Mouse (Mus musculus) kidney, adult 8-10 months (tissue): ENCODE results near the gene Osbpl5.
A peak's percentile ranks its signal among the peaks of the same experiment; 100 is the strongest.
"Not testable (repeated sequence)": the region's sequence is repeated elsewhere in the genome, so short reads cannot be mapped to it uniquely, and the experiment has no call there.

ENCODE experiments used
- DNase-seq, 2 experiments: peaks; one replicate each; pipeline ENCODE4 v3.0.0; 2022

The Osbpl5 gene

GRCm38 (mm10) chr7:143696140-143696539, 60.6 kb downstream of the Osbpl5 start:
- peak in 1 of 2 experiments; percentile 54 for DNase-seq

- DNase-seq = no peak
Measured at GRCm38 (mm10) chr7:143694550-143694949, 62.2 kb downstream of the Osbpl5 start.

- no peak for DNase-seq
Measured at GRCm38 (mm10) chr7:143692746-143693510, 63.9 kb downstream of the Osbpl5 start.

DNA sequence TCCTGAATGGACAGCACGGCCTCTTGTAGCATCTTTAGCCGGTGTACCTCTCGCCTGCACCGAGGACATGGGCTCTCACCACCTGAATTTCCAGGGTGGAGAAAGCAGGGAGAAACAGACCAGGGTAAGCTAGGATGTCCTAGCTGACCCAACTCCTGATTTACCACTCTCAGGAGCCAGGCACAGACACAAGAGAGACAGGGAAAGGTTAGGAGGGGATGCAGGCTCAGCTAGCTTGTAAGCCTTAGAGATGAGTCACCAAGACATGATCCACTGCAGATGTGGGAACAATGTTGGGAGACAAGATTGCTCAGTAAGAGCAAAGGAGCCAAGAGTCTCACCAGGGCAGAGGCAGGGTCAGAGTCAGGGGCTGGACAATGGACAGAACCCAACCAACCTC, 64.9 kb downstream of the Osbpl5 start:
- DNase-seq = no peak

DNA sequence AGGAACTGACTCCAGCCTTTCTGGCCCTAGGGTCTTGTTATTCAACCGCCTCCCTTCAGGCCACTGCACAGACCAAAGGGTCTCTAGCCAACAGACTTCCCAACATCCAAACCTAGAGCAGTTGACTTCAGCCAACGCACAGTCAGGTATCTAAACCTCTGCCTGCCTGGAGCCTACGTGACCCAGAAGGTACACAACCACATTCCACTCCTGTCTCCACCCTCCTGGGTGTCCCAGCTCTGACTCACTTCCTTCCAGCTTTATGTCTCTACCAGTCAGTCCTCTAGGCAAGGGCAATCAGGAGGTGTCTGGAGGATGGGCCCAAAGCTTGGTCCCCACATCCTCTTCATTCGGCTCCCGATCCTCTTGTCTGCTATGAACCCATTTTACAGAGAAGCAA, 65.6 kb downstream of the Osbpl5 start:
- no peak for DNase-seq

- DNase-seq = no peak
Measured at GRCm38 (mm10) chr7:143689946-143690345, 66.8 kb downstream of the Osbpl5 start.

DNA sequence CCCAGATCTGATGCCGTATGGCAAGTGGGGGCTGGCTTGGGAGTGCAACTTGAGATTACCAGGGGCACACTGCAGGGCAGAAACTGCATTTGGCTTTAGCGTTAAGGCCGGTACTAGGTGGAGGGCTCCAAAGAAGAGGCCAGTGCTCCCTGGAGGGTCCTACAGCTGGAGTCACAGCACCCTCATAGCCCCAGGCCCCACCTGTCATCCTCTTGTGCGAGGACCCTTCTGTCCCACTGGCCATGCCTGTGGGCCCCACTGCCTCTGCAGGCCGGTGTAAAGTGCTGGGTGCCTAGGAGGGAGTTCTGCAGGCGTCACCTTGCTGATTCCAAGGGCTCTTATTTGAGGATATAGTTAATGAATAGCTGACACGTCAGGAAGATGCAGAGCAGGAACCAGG, 67.3 kb downstream of the Osbpl5 start:
- DNase-seq = no peak

- not testable (repeated sequence) for DNase-seq
Measured at GRCm38 (mm10) chr7:143686676-143687075, 70.1 kb downstream of the Osbpl5 start.

- DNase-seq = not testable (repeated sequence)
Measured at GRCm38 (mm10) chr7:143686191-143686590, 70.6 kb downstream of the Osbpl5 start.

DNA sequence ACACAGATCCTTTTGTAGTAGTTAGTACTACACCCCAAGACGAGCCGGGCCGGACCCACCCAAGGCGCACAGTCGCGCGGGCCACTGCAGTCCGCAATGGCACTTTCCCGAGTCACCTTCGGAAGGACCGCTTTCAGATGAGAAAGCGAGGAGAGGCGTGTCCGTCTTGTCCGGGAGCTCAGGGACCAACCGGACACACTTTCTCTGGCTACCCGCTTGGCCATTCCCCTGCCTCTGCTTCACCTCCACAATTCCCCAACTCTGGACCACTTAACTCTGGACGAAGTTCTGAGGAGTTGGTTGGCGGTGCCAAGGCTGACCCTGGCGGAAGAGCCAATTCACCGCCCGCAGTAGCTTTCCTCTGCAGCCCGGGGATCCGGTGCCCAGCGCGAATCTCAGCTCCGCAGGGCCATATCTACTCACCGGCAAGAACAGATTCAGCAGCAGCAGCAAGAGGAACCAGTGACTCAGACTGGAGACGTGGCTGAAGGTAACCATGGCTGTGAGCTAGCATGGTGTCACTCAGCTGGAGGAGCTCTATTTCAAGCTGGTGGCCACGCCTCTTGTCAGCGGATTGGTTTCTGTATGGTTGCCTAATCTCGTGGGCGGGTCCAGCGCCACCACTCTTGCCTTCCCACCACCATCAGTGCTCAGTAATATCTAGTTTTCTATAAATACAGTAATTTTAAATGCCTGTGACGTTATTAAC, 71.3 kb downstream of the Osbpl5 start, which contains the start of gene Tnfrsf23:
Gene Tnfrsf23 (minus strand): TSS at position 514 of the 709 bp plus-strand sequence.
- DNase-seq = peak; percentile 62 to 75

- peak in 1 of 2 experiments; percentile 21 for DNase-seq
Measured at GRCm38 (mm10) chr7:143684569-143684968, 72.2 kb downstream of the Osbpl5 start.

DNA sequence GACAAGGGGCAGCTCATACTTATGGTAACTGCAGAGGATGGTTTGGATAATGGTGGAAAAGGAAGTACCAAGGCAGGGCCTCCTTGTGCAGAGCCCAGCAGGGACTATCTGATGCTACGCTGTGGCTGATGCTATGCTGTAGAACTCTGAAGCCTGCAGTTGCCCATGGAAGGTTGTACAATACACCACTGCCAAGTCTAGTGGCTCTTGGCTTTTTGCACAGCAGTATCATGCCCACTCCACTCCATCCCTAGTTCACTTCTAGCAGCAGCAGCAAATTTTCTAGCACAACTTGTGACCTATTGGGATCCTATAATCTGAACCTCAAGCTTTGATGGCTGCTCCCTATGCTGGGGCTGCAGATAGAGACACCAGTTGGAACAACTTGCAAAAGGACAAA, 75.2 kb downstream of the Osbpl5 start:
- DNase-seq = no peak

DNA sequence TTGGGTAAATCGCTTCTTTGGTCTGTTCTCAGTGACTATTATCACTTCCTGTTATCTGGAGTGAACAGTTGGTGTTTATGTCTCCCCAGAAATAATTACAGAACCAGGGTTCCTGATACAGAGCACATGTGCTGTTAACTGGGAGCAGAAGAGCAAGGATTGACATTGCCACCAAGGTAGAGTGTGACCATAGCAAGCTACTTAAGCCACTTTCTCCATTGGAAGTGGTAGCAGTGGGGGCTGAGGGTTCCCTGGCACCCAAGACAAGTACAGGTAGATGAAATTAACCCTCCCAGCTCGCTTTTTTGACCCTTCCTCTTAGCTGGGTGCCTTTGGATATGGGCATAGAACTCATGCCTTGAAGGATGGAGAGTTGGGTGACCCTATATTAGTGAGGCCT, 75.9 kb downstream of the Osbpl5 start:
- not testable (repeated sequence) for DNase-seq

GRCm38 (mm10) chr7:143679650-143680049, 77.1 kb downstream of the Osbpl5 start:
- peak in 1 of 2 experiments; percentile 0 for DNase-seq

DNA sequence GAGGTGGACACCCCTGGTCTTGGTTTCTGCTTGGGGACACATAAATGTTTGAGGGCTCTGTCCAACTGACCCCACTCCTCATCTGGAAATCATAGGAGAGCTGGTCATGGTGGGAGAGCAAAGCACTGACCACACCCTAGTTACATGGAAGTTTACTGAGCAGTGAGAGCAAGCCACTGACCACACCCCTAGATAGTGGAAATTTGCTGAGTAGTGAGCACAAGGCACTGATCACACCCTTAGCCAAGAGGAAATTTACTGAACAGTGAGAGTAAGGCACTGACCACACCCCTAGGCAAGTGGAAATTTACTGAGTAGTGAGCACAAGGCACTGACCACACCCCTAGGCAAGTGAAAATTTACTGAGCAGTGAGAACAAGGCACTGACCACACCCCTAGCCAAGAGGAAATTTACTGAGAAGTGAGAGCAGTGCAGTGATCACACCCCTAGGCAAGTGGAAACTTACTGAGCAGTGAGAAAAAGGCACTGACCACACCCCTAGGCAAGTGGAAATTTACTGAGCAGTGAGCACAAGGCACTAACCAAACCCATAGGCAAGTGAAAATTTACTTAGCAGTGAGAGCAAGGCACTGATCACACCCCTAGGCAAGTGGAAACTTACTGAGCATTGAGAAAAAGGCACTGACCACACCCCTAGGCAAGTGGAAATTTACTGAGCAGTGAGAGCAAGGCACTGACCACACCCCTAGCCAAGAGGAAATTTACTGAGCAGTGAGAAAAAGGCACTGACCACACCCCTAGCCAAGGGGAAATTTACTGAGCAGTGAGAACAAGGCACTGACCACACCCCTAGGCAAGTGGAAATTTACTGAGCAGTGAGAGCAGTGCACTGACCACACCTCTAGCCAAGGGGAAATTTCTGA, 90.1 kb downstream of the Osbpl5 start:
- DNase-seq = no peak

- DNase-seq = no peak
Measured at GRCm38 (mm10) chr7:143663470-143663869, 93.3 kb downstream of the Osbpl5 start.

DNA sequence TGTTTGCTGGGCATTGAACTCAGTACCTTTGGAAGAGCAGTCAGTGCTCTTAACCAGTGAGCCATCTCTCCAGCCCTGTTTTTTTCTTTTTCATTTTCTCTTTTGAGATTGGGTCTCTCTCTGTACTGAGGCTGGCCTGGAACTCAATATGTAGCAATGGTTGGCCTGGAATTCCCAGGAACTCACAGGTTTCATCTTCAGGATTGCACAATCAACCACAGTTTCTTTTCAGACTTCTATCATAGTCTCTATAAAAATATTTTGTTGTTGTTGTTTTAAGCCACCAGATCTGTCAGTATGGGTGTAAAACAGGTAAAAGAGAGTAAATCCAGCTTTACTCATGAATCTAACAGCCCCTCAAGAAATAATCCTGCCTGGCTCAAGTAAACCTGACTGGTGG, 96.0 kb downstream of the Osbpl5 start:
- no peak for DNase-seq

DNA sequence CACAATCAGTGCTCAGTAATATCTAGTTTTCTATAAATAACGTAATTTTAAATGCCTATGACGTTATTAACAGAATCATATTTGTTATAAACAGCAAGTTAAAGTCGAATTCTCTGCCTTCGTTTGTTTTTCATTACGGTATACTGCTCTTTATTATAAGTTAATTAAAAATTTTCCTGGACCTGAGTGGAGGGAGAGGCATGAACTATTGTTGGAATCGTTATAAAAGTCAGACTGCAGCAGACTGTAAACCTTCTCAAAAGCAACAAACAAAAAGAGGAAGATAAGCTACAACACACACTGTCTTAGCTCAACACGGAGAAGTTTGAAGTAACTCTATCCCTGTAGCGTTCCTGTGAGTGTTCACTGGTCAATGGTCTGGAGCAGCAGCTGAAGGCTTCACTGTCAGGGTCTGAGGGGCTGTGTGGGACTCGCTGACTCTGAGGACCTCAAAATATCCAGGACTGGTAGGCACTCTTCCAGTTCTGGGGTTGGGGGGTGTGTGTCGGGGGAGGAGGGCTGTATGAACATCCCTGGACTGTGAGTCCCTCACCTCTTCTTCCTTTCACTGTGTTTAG, 106.9 kb downstream of the Osbpl5 start:
- not testable (repeated sequence) for DNase-seq

GRCm38 (mm10) chr7:143649034-143649768, 107.6 kb downstream of the Osbpl5 start, which contains the start of gene Tnfrsf22:
Gene Tnfrsf22 (minus strand): TSS chr7:143649661.
- peak; percentile 74 to 81 for DNase-seq

GRCm38 (mm10) chr7:143643949-143644348, 112.8 kb downstream of the Osbpl5 start:
- not testable (repeated sequence) for DNase-seq
